Mouse (Mus musculus) C2C12 (cell line): ENCODE data around the gene Hps4.

ENCODE experiments used
- CTCF ChIP-seq: IDR thresholded peaks from one replicate; pipeline ENCODE4 v1.5.1; 2011; ENCODE audit not compliant: control insufficient read depth, insufficient read depth, insufficient read length
- MYOG ChIP-seq: IDR thresholded peaks from one replicate; pipeline ENCODE4 v1.6.1; 2011; ENCODE audit not compliant: control insufficient read depth, insufficient read length; ENCODE audit errors: extremely low read depth
- USF1 ChIP-seq: IDR thresholded peaks from one replicate; pipeline ENCODE4 v1.6.1; 2011; ENCODE audit warnings: low read depth, mild to moderate bottlenecking, control low read depth, moderate library complexity

DNA sequence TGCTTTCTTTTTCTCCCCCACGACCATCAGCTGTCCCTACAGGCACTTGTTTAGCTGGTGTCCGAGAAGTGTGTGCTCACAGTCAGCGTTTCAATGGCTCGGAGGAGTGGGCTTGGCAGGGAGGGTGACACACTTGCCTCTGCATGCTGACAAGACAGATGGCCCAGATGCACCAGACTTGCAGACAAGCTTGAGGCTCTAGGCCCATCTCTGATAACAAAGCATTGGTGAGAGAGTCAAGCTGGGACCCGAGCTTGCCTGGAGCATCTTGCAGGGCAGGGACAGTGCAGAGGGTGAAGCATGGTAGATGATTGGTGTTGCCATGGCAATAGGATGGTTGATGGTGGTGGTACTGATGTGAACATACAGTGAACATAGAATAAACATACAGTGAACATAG lies 66.4 kb downstream of the Hps4 start:
- TF ChIP-seq MYOG (no peak), CTCF (no peak), USF1 (no peak)
